Mouse (Mus musculus) liver, embryonic 14.5 days (tissue): ENCODE measurements around the gene Srp9.

Experiments
- CTCF ChIP-seq: IDR thresholded peaks from 2 replicates; pipeline ENCODE4 v1.5.1; 2016; ENCODE audit warnings: antibody characterized with exemption, low read depth, control low read depth
- EP300 ChIP-seq: IDR thresholded peaks from 2 replicates; pipeline ENCODE4 v1.6.1; 2016; ENCODE audit warnings: antibody characterized with exemption, low read depth

GRCm38 (mm10) chr1:182113131-182113530 lies 11.4 kb upstream of the Srp9 start:
- TF ChIP-seq CTCF (no peak), EP300 (no peak)
